Mouse (Mus musculus): ENCODE measurements at regions not wholly inside any gene's neighbourhood (a gene's known extent, or its start where the extent isn't known, plus 50 kb on each side); places are given as distances from the start of the nearest gene placed in this dataset.

DNA sequence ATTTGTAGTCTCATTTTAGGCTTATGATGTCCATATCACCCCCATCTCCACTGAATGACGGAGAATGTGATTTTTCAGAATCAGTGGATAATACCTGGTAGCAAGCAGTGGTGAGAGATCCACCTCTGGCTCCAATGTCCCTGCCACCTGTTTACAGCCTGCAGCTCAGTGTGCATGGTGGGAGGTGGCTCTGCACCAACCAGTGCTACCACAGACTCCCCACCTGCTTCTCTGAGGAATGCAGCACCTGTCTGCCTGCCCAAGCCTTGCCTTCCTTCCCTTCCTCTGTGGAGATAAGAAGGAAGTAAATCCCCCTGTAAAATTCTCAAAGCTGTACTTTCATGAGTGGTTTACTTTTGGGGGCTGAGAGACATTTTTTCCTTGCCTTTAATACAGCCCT, 95.9 kb upstream of the Shh start:
- no peaks in the 10 kb centered on the region for H3K9me3 ChIP-seq (ENCODE audit: low read depth, low read length)
- peak; percentile 80 for ATAC-seq (ENCODE audit: insufficient read depth)
- no peak for DNase-seq
- no peak overlapping the region for H3K4me3 ChIP-seq (ENCODE audit: low read depth, low read length)
- H3K27ac ChIP-seq (ENCODE audit: low read depth), result peak overlapping the region; percentile 73
- H3K36me3 ChIP-seq (ENCODE audit: insufficient read depth), result no peaks in the 10 kb centered on the region
- H3K9ac ChIP-seq, result no peak overlapping the region
- H3K27me3 ChIP-seq (ENCODE audit: insufficient read depth, low read length), result no peaks in the 10 kb centered on the region
- WGBS, result 56% methylated on average over 1 of the region's 1 CpGs
- no peak for TF ChIP-seq CTCF (IDR thresholded peaks at IDR 0.05; ENCODE audit: low read depth)
- H3K4me2 ChIP-seq, result no peak overlapping the region
- H3K4me1 ChIP-seq (ENCODE audit: insufficient read depth), result 0 out of 2 replicates have a peak, but pooled peaks cover 3% of the 10 kb centered on the region

DNA sequence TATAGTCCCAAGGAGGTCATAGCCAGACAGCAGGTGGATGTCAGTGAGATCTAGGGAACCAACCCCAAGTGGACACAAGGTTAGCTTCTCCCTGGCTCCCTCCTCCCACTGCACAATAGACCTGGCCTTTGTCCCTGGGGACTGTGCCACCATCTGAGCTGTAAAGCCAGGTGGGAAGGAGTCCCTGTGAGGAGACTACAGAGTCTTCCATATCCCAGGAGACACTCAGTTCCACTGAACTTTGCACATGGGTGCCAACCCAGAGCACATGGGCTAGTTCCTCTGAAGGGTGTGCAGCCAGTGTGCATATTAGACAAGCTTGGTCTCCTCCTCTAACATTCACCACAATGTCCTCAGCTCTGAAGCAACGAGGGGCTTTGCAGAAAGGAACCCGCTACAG, 86.5 kb upstream of the Shh start:
- H3K36me3 ChIP-seq (ENCODE audit: insufficient read depth), result no peaks in the 10 kb centered on the region
- no peak overlapping the region for H3K4me3 ChIP-seq (ENCODE audit: low read depth, low read length)
- no peaks in the 10 kb centered on the region for H3K27me3 ChIP-seq (ENCODE audit: insufficient read depth, low read length)
- H3K27ac ChIP-seq (ENCODE audit: low read depth), result no peak overlapping the region
- no peak for TF ChIP-seq CTCF (IDR thresholded peaks at IDR 0.05; ENCODE audit: low read depth)
- no peak overlapping the region for H3K4me2 ChIP-seq
- no peaks in the 10 kb centered on the region for H3K4me1 ChIP-seq (ENCODE audit: insufficient read depth)
- 81% methylated on average over 2 of the region's 2 CpGs for WGBS
- no peak overlapping the region for H3K9ac ChIP-seq
- ATAC-seq (ENCODE audit: insufficient read depth) (no peak), DNase-seq (no peak)
- H3K9me3 ChIP-seq (ENCODE audit: low read depth, low read length), result no peaks in the 10 kb centered on the region

DNA sequence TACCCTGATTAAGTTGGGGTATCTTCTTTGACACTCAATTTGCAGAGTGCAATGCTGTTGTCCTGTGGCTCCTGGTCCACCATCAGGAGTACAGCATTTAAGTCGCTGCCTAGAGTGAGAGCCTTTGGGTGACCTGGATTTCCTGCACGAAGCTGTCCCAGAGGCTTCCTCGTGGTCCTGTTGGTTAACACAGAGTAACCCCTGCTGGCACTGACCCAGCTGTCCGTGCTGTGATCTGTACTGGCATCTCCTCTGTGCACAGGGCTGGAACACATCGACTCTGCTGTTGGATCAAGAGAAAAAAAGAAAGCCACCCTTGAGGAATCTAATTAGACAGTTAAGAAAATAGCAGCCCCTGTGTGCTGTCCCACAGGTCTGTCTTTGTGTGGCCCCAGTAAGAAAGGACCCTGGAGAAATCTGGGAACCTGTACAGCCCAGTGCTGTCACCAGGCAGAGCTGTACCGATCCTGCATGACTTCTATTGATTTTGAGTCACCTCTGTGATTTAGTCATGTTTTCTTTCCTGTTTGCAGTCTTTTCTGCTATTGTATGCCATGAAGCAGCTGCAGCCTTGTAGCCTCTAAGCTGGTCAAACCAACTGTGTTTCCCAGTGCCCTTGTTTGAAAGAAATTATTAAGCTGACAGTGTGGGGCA, 63.3 kb upstream of the Shh start:
- no peak for DNase-seq
- no peaks in the 10 kb centered on the region for H3K4me1 ChIP-seq (ENCODE audit: insufficient read depth)
- H3K27ac ChIP-seq (ENCODE audit: low read depth), result no peak overlapping the region

GRCm38 (mm10) chr5:28526435-28526834, 59.4 kb upstream of the Shh start:
- ATAC-seq (ENCODE audit: insufficient read depth) (no peak), DNase-seq (no peak)
- WGBS, result 85% methylated on average over 3 of the region's 3 CpGs
- Histone ChIP-seq H3K4me1 (ENCODE audit: insufficient read depth) (no peaks in the 10 kb centered on the region), H3K36me3 (ENCODE audit: insufficient read depth) (no peaks in the 10 kb centered on the region), H3K27me3 (ENCODE audit: insufficient read depth, low read length) (no peaks in the 10 kb centered on the region), H3K9ac (no peak overlapping the region), H3K4me2 (no peak overlapping the region), H3K27ac (ENCODE audit: low read depth) (no peak overlapping the region), H3K9me3 (ENCODE audit: low read depth, low read length) (no peaks in the 10 kb centered on the region), H3K4me3 (ENCODE audit: low read depth, low read length) (no peak overlapping the region)
- no peak for TF ChIP-seq CTCF (IDR thresholded peaks at IDR 0.05; ENCODE audit: low read depth)

More for the DNA sequence above, 63.3 kb upstream of the Shh start:
- Histone ChIP-seq H3K9me3 (ENCODE audit: low read depth, low read length) (no peaks in the 10 kb centered on the region), H3K4me2 (no peak overlapping the region), H3K36me3 (ENCODE audit: insufficient read depth) (no peaks in the 10 kb centered on the region), H3K4me3 (ENCODE audit: low read depth, low read length) (no peak overlapping the region), H3K9ac (no peak overlapping the region), H3K27me3 (ENCODE audit: insufficient read depth, low read length) (no peaks in the 10 kb centered on the region)
- 47% methylated on average over 6 of the region's 6 CpGs for WGBS
- ATAC-seq (ENCODE audit: insufficient read depth), result no peak
- no peak for TF ChIP-seq CTCF (IDR thresholded peaks at IDR 0.05; ENCODE audit: low read depth)

GRCm38 (mm10) chr5:28520800-28521707, 54.0 kb upstream of the Shh start:
- H3K4me3 ChIP-seq (ENCODE audit: low read depth, low read length), result no peak overlapping the region
- ATAC-seq (ENCODE audit: insufficient read depth) (peak; percentile 90), DNase-seq (peak; percentile 76)
- H3K27ac ChIP-seq (ENCODE audit: low read depth), result peak overlapping the region; percentile 71
- H3K27me3 ChIP-seq (ENCODE audit: insufficient read depth, low read length), result no peaks in the 10 kb centered on the region
- TF ChIP-seq CTCF (IDR thresholded peaks at IDR 0.05; ENCODE audit: low read depth), result no peak
- H3K4me2 ChIP-seq, result no peak overlapping the region
- no peaks in the 10 kb centered on the region for H3K36me3 ChIP-seq (ENCODE audit: insufficient read depth)
- H3K4me1 ChIP-seq (ENCODE audit: insufficient read depth), result no peaks in the 10 kb centered on the region
- no peak overlapping the region for H3K9ac ChIP-seq
- no peaks in the 10 kb centered on the region for H3K9me3 ChIP-seq (ENCODE audit: low read depth, low read length)
- 19% methylated on average over 9 of the region's 9 CpGs for WGBS

- ATAC-seq (ENCODE audit: insufficient read depth) (no peak), DNase-seq (peak; percentile 8)
- Histone ChIP-seq H3K27ac (ENCODE audit: low read depth) (no peak overlapping the region), H3K27me3 (ENCODE audit: insufficient read depth, low read length) (no peaks in the 10 kb centered on the region), H3K9ac (no peak overlapping the region), H3K4me1 (ENCODE audit: insufficient read depth) (no peaks in the 10 kb centered on the region), H3K36me3 (ENCODE audit: insufficient read depth) (no peaks in the 10 kb centered on the region), H3K4me3 (ENCODE audit: low read depth, low read length) (no peak overlapping the region), H3K9me3 (ENCODE audit: low read depth, low read length) (no peaks in the 10 kb centered on the region), H3K4me2 (no peak overlapping the region)
- TF ChIP-seq CTCF (IDR thresholded peaks at IDR 0.05; ENCODE audit: low read depth), result peak; percentile 33; the same call in 1 of the 2 replicates
- WGBS, result 84% methylated on average over 3 of the region's 3 CpGs
Observed at GRCm38 (mm10) chr5:28519059-28519543, 52.0 kb upstream of the Shh start.

Measured in lung, embryonic 14.5 days (tissue).